Mouse (Mus musculus) splenic B cell, adult 2 months (primary cell): Measurements from ENCODE around the gene Glt28d2.
"Not testable (repeated sequence)": the region's sequence is repeated elsewhere in the genome, so short reads cannot be mapped to it uniquely, and the experiment has no call there.

Source experiments
- DNase-seq: peaks from one replicate; pipeline ENCODE4 v3.0.0-alpha.2; 2011; ENCODE audit warnings: low read depth, low spot score
- H3K27me3 ChIP-seq: 2 replicates; pipeline ENCODE4 v1.6.1; 2012; ENCODE audit warnings: mild to moderate bottlenecking, low read length, moderate library complexity, mixed read lengths; ENCODE audit not compliant: control insufficient read depth, poor library complexity, insufficient read depth, severe bottlenecking
- H3K36me3 ChIP-seq: 2 replicates; pipeline ENCODE4 v1.6.1; 2012; ENCODE audit warnings: mild to moderate bottlenecking, low read length, moderate library complexity, mixed read lengths; ENCODE audit not compliant: control insufficient read depth, poor library complexity, insufficient read depth, severe bottlenecking

The Glt28d2 gene

DNA sequence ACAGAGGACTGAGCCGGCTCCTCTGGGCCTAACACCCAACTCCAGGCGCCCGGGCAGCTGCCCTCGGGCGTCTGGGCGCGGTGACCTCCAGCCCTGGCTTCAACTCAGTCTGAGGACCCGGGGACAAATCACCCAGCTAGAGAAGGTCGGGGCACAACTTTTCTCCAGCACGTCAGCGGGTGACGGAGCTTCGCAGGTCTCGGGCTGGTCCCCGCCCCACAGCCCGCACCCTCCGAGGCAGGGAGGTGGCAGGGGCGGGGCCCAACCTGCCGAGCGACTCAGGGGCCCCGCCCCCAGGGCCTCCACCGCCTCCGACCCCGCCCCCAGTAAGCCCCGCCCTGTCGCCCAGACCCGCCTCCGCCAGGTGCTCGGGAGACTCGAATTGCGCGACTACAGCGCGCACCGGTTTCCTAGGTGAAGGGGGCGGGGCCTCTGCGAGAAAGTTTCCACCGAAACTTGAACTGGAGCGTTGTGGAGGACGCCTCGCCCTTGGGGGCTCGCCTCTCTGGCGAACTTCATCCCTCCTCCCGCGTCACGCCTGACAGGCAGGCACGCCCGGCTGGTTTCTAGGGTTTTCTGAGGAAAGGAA is at the start of gene Glt28d2, which contains the start of gene Gm37240:
TSS of gene Glt28d2 (minus strand) at position 278 of the 589 bp plus-strand sequence.
TSS of gene Gm37240 (minus strand) at position 280 of the 589 bp plus-strand sequence.
- no peaks in the 10 kb centered on the region for H3K36me3 ChIP-seq
- H3K27me3 ChIP-seq, result peaks cover 4% of the 10 kb centered on the region

DNA sequence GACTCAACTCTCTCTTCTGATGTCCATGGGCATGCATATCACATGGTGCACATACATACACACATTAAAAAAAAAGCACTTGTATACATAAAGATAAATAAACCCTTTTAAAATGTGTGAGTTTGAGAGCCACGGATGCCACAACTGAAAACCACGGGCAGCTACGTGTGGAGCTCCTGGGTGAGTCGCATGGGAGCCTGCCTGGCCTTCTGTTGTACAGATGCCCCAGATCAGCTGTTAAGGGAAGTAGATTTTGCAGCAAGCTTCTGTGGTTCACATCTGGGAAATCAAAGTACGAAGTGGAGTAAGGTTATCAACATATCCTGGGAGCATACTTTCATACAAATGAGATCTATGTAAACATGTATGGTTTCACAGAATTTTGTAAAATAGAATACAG is 46.3 kb upstream of the Glt28d2 start:
- H3K36me3 ChIP-seq, result no peaks in the 10 kb centered on the region
- no peak for DNase-seq

More for the DNA sequence above, at the start of gene Glt28d2, which contains the start of gene Gm37240:
- peak; percentile 90 for DNase-seq

DNA sequence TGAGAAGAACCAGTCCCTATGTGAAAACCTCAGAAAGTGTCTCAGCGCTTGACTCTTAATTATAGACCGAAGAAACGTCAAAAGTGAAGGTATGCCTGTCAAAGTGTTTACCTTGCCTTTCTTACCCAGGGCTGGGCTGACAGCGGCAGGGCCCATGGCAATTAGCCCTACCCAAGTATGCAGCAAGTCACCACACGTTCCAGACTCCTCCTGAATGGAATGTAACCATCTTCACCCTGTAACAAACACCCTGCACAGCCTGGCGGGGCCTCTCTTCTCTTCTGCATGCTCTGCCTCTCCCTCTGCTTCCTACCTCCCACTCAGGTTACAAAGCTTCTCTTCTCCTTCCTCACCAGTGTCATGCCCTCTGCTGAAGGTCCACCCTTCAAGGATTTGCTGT is 44.5 kb upstream of the Glt28d2 start:
- no peaks in the 10 kb centered on the region for H3K27me3 ChIP-seq
- H3K36me3 ChIP-seq, result no peaks in the 10 kb centered on the region
- no peak for DNase-seq

More for the DNA sequence above, 46.3 kb upstream of the Glt28d2 start:
- no peaks in the 10 kb centered on the region for H3K27me3 ChIP-seq

DNA sequence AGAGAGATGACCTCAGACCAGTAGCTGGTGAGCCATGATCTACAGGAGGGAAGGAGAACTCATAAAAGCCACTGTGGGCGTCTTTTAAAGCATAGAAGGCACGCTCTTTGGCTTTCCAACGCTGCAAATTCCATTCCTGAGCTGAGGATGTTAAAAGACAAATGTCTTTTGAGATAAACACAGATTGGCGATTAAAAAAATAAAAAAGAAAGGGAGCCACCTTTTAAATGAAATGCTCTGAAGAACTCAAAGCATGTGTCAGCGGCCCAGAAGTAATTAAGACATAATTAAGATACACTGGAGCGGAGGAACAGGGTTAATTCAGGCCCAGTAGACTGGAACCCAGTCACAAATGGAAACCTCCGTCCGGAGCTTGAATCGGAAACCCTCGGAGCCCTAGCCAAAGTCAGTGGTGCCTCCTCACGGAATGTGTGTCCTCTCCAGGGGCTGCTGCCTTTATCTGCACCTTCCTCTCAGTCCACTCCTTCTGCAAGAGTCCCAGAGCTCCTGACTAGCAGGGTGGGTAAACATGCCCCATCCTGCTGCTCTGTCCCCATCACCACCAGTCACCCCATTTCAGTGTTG is 43.4 kb upstream of the Glt28d2 start:
- H3K27me3 ChIP-seq, result no peaks in the 10 kb centered on the region
- H3K36me3 ChIP-seq, result no peaks in the 10 kb centered on the region
- no peak for DNase-seq

DNA sequence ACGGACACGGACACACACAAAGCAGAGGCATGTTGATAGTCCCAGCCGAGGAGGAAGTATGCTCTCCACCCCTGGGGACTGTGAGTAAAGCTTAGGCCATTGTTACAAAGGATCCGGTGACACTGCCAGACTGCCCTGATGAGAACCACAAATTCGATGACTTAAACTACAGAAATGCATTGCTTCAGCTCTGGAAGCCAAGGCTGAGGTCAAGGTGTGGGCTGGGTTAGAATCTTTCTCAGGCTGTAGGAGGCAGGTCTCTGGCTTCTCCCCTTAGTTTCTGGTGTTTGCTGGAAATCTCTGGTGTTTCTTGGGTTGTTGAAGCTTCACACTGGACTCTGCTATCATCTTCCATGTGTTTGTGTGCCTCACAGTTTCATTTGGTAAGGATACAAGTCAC is 42.4 kb upstream of the Glt28d2 start:
- no peak for DNase-seq
- Histone ChIP-seq H3K36me3 (no peaks in the 10 kb centered on the region), H3K27me3 (no peaks in the 10 kb centered on the region)

DNA sequence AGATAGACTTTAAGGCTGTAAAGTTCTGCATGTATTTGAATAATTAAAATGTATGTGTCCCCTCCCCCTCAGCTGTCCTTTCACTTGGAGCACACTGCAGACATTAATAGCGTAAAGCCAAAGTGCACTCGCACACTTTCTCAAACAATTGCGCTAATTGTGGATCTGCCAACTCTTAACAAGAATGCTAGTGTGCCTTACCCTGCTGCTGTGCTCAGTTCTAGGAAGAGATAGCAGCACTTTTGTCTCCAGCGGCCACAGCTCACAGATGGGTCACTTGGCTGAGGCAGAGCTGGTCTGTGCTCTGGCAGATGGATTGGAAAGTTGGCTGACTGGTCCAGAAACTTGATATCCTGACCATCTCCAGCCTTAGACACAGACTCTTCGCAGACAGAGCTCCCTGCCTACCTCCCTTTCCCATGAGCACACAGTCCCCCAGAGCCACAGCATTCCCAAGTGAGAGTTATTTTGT is 40.9 kb upstream of the Glt28d2 start:
- no peaks in the 10 kb centered on the region for H3K27me3 ChIP-seq
- no peaks in the 10 kb centered on the region for H3K36me3 ChIP-seq
- DNase-seq, result no peak

DNA sequence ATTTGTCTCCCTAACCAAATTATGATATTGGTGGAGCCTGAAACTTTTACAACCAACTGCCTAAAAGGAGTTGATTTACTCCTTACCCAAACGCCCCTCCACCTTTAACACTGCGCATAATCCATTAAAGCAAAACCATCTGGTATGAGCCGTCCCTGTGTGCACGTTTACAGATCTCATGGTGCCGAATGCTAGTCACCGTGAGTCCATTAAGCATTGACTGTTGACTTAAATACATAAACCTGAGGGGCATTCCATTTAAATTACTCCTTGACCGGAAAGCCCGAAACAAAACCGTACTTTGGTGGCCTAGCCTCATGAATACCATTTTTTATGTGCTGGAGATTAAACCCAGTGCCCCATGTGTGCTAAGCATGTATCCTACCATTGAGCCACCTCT is 40.0 kb upstream of the Glt28d2 start:
- H3K27me3 ChIP-seq, result no peaks in the 10 kb centered on the region
- H3K36me3 ChIP-seq, result no peaks in the 10 kb centered on the region
- no peak for DNase-seq

DNA sequence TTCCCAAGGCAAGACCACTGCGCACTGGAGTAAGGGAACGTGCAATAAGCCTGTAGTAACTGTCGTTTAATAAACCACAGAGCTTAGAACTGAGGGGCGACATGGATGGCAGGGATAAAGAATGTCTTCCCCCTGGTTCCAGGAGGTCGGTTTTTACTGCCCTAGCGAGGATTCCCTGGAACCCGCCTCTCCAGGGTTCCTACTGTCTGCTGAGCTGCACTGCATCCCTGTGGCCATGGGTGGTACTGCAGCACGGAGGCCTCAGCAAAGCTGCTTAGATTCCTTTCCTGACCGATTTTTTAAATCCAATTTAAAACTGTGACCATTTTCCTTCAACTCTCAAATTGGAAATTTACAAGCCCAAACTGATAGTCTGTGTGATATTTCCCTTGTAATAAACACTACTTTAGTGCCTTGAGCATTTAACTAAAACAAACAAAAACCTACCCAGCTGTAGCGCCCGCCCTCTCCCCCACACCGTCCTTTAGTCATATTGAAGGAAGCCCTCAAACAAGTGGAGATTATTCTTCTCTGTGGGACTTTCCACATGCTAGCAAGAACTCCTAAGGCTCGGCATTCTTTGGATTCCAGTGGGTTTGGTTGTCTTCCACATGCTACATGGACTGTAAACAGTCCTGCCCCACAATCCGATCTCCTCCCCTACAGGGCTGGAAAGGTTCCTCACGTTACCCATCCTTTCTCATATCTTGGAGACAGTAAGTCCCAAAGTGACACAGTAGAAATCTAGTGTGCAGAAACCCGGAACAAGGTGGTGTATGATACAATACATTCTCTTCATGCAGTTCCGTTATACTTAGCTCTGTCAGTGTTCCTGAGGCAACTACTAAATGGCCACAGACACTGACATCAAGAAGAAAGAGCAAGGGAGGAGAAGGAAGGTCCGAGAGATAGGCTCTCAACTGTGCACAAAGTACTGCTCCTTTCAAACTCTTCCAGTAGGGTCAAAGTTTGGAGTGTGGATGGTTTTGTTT is 36.9 kb upstream of the Glt28d2 start:
- peak; percentile 57 for DNase-seq
- Histone ChIP-seq H3K36me3 (no peaks in the 10 kb centered on the region), H3K27me3 (no peaks in the 10 kb centered on the region)

DNA sequence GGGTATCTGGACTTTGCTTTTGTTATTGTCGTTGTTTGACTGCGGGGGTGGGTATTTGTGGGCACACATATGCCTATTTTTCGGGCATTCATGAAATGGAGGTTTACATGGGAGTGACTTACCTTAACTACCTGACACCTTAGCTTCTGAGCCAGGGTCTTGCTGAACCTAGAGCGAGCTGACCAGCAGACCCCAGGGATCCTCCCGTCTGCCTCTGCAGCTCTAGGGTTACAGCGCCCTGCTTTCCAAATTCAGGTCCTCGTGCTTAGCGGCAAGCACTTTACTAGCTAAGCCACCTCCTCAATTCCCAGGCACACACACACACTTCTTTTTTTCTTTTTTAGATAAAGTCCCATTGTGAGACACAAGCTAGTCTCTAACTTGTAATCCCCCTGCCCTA is 36.0 kb upstream of the Glt28d2 start:
- no peak for DNase-seq
- Histone ChIP-seq H3K27me3 (no peaks in the 10 kb centered on the region), H3K36me3 (no peaks in the 10 kb centered on the region)

DNA sequence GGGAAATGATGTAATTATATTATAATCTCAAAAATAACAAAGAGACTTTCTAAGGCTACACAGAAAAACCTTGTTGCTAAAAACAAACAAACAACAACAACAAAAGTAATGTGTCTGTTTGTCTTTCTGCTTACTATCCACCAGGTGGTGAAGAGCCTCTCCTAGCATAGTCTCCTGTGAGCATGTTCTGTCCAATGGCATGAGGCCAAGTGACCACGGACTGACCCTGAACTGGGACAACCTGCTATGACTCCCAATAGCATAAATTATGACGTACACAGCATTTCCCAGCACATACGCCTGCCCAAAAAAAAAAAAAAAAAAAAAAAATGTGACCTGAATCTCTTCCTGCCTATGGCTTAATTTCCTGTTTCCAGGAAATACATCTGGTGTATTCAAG is 35.0 kb upstream of the Glt28d2 start:
- Histone ChIP-seq H3K36me3 (no peaks in the 10 kb centered on the region), H3K27me3 (no peaks in the 10 kb centered on the region)
- DNase-seq, result no peak

DNA sequence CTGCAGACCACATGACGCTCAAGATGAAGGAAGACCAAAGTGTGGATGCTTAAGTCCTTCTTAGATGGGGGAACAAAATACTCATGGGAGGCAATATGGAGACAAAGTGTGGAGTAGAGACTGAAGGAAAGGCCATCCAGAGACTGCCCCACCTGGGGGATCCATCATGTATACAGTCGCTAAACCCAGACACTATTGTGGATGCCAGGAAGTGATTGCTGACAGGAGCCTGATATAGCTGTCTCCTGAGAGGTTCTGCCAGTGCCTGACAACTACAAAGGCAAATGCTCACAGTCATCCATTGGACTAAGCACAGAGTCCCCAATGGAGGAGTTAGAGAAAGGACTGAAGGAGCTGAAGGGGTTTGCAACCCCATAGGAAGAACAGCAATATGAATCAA is 33.4 kb upstream of the Glt28d2 start:
- not testable (repeated sequence) for H3K27me3 ChIP-seq, DNase-seq, H3K36me3 ChIP-seq

DNA sequence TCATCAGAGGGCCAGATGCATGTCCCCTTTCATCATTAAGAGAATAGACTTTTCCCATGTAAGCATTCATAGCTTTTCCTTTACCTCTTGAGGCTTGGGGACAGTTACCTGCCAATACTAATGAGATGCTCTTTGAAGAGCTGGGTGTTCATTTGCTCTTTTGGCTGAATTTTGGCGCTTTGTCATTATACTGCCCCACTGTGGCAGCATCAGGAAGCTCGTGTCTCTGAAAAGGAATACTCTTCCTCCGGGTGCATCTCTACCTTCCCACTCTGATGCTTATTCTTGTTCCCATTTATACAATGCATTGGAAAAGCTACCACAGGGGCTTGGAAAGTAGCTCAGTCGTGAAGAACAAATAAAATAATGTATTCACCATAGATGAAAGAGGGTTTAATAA is 30.3 kb upstream of the Glt28d2 start:
- Histone ChIP-seq H3K27me3 (no peaks in the 10 kb centered on the region), H3K36me3 (no peaks in the 10 kb centered on the region)
- DNase-seq, result peak; percentile 12

DNA sequence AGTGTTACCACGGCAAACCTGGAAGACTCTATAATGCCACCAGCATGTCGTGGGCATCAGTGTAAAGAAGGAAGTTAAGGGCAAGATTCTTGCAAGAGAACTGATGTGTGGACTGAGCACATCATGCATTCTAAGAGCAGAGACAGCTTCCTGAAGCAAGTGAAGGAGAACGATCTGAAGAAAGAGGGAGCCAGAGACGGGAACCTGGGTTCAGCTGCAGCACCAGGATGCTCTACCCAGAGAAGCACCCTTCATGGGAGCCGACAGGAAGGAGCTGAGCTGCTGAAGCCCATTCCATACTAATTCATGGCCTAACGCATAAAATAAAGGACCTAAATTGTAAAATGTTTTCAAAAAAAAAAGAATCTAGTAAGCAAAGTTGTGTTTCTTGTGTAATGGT is 27.5 kb upstream of the Glt28d2 start:
- Histone ChIP-seq H3K27me3 (no peaks in the 10 kb centered on the region), H3K36me3 (no peaks in the 10 kb centered on the region)
- no peak for DNase-seq

DNA sequence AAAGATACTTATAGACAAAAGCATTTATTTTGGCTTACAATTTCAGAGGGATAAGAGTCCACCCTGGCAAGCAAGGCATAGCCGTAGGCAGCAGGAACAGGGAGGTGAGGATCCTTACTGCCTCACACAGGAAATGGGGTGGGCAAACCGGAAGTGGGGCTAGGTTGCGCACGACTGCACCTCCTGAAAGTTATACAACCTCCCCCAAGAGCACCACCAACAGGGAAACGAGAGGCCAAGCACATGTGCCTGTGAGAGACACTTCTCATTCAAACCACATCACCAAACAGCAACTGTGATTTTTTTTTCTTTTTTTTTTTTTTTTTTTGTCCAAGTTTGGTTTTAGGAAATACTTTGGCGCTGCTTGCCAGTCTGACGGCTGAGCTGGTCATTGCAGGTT is 19.8 kb upstream of the Glt28d2 start:
- no peaks in the 10 kb centered on the region for H3K36me3 ChIP-seq
- H3K27me3 ChIP-seq, result no peaks in the 10 kb centered on the region; the same call in 1 of the 2 replicates
- DNase-seq, result no peak

DNA sequence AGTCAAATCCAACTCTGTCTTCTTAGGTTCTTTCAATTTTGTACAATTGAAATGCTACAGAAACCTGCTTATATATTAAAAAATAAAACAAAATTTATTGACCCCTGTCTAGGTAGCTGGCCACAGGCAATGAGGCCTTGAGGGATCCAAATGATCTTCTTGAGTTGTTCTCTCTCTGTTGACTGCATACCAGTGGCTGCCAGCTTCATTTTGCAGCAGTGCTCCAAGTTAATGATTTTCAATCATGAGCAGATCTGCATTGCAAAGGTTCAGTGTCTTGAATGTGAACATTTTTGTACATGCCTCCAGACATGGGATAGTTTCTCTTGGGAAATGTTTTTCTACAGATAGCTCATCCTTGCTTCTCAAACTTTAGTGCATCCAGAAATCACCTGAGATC is 17.1 kb upstream of the Glt28d2 start:
- no peaks in the 10 kb centered on the region; the same call in 1 of the 2 replicates for H3K27me3 ChIP-seq
- no peak for DNase-seq

More for the DNA sequence above, 17.1 kb upstream of the Glt28d2 start:
- no peaks in the 10 kb centered on the region for H3K36me3 ChIP-seq
